Comparison of ENCODE assay signal across 16 mouse cellular contexts in the genomic region with DNA sequence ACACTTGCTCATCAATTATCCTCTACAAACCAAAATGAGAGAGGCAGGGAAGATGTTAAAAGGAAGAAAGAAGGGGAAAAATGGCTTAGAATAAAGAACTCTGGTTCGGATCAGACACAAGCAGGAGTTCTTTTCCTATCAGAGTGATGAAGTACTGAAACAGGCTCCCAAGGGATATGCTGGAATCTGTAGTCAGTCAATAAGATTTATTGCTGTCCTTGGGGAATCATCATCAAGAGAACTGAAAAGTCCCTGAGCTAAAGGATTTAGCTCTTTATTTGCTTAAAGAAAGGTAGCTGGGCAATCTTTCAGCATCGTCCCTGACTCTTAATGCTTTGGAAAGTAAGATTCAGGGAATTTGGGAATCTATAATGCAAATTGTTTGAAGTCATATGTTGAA.
DNase-seq lines count a peak whose midpoint lies in the region.
"Had no signal": no experiment of that assay in that cellular context is flagged by ENCODE, and none has a peak within 500 bp of the region (broad histone marks: within the 10 kb centered on the region; RNA-seq: fewer than 3 reads in every experiment).

No protein-coding gene starts in this region.

- DNase-seq in embryo, embryonic 10 days (ENCODE audit: low spot score), result peak; percentile 34
- no peak for DNase-seq in embryo, embryonic 9.5 days (ENCODE audit: extremely low spot score)
- peak; percentile 57 for DNase-seq in embryo, embryonic 10.5 days (ENCODE audit: low spot score)
- peak; percentile 34 for DNase-seq in embryo, embryonic 11.5 days (ENCODE audit: low read depth, low spot score)
- no peak for DNase-seq in frontal cortex, postnatal 25 days (ENCODE audit: low spot score in 2 of 2)
- DNase-seq in thymus, postnatal 36 days, result no peak
- no peak for DNase-seq in lung, postnatal 4 days
- DNase-seq: adrenal gland, adult 8-10 months; adrenal gland, postnatal 14 days; adrenal gland, postnatal 36 days; cerebellum, adult 11-12 months; cerebellum, adult 8-10 months; cerebellum, adult 9-11 months; cerebellum, postnatal 14 days; cerebellum, postnatal 36 days; forebrain, postnatal 0 days had no signal

Comparison
In these comparisons a context has a peak if more than half of its experiments do, and no peak if none do; other contexts are left out.
1. DNase-seq: peak in embryo, embryonic 10 days (single experiment), embryo, embryonic 10.5 days (single experiment) and embryo, embryonic 11.5 days (single experiment); none in embryo, embryonic 9.5 days (single experiment), frontal cortex, postnatal 25 days (0 of 2), thymus, postnatal 36 days (0 of 2) and lung, postnatal 4 days (0 of 2).